Mouse (Mus musculus): ENCODE measurements around the gene Zfp219. TPM values are rescaled to one million over a fixed set of nuclear protein-coding genes. Genes with fewer than 3 reads are reported as not detected.

The Zfp219 gene
- polyA plus RNA-seq, 1 experiment: 253 TPM

DNA sequence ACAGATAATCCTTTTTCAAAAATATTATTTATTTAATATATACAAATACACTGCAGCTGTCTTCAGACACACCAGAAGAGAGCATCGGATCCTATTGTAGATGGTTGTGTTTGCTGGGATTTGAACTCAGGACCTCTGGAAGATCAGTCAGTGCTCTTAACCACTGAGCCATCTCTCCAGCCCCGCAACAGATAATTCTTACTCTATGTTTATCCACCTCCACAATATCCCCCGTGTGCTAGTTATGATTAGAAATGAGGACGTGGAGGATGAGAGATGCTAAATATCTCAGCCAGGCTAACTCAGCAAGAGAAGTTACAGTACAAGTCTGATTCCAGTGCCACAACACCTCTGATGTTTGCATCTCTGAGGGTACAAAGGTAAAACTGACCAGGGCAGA is 26.1 kb downstream of the Zfp219 start:
- no peaks in the 10 kb centered on the region for H3K36me3 ChIP-seq (ENCODE audit: control insufficient read depth, insufficient read depth, low read length)

DNA sequence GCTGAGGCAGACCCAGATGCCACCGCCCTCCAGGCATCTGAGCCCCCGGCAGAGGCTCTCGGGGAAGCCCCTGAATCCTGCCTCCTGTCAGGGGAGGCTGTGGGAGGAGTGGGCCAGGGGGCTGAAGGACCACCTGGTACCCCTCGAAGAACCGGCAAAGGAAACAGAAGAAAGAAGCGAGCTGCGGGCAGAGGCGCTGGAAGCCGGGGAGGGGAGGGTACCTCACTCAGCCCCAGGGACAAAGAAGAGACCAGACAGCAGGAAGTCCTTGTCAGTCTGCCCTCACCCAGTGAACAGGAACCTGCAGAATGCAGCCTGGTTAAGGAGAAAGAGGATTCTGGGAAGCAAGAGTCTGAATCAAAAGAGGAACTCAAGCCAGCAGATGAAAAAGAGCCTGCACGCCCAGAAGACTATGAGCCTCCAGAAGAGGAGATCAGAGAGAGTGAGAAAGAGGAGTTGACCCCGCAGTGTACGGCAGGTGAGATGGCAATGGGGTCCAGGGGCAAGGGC is 31.0 kb downstream of the Zfp219 start:
- no peaks in the 10 kb centered on the region for H3K36me3 ChIP-seq (ENCODE audit: control insufficient read depth, insufficient read depth, low read length)
- H3K4me3 ChIP-seq (ENCODE audit: control insufficient read depth, insufficient read depth, low read length): no peak overlapping the region
- DNase-seq: no peak
- H3K4me1 ChIP-seq (replicated peaks; ENCODE audit: control insufficient read depth, insufficient read depth, low read length): peaks cover 25% of the 10 kb centered on the region
- 31% methylated on average over 12 of the region's 12 CpGs for WGBS
- no peak for TF ChIP-seq CTCF (IDR thresholded peaks at IDR 0.05; ENCODE audit: borderline replicate concordance, control insufficient read depth, extremely low read depth, insufficient read depth, low read length, poor library complexity)
- TF ChIP-seq POLR2A (IDR thresholded peaks at IDR 0.05; ENCODE audit: control insufficient read depth, extremely low read depth, insufficient read depth, low read length, poor library complexity): no peak
- H3K27me3 ChIP-seq (ENCODE audit: control insufficient read depth, insufficient read depth, low read length): no peaks in the 10 kb centered on the region
- H3K27ac ChIP-seq (ENCODE audit: control insufficient read depth, insufficient read depth, low read length): no peak overlapping the region

More for the DNA sequence above, 26.1 kb downstream of the Zfp219 start:
- Histone ChIP-seq H3K27me3 (ENCODE audit: control insufficient read depth, insufficient read depth, low read length) (no peaks in the 10 kb centered on the region), H3K4me3 (ENCODE audit: control insufficient read depth, insufficient read depth, low read length) (no peak overlapping the region), H3K27ac (ENCODE audit: control insufficient read depth, insufficient read depth, low read length) (no peak overlapping the region), H3K4me1 (replicated peaks; ENCODE audit: control insufficient read depth, insufficient read depth, low read length) (peaks cover 4% of the 10 kb centered on the region)
- TF ChIP-seq CTCF (IDR thresholded peaks at IDR 0.05; ENCODE audit: borderline replicate concordance, control insufficient read depth, extremely low read depth, insufficient read depth, low read length, poor library complexity) (no peak), POLR2A (IDR thresholded peaks at IDR 0.05; ENCODE audit: control insufficient read depth, extremely low read depth, insufficient read depth, low read length, poor library complexity) (no peak)
- WGBS: 94% methylated on average over 4 of the region's 4 CpGs
- no peak for DNase-seq

GRCm38 (mm10) chr14:51988731-51989130 is 31.8 kb downstream of the Zfp219 start:
- no peak for DNase-seq
- Histone ChIP-seq H3K4me3 (ENCODE audit: control insufficient read depth, insufficient read depth, low read length) (no peak overlapping the region), H3K4me1 (replicated peaks; ENCODE audit: control insufficient read depth, insufficient read depth, low read length) (peaks cover 31% of the 10 kb centered on the region), H3K36me3 (ENCODE audit: control insufficient read depth, insufficient read depth, low read length) (no peaks in the 10 kb centered on the region), H3K27ac (ENCODE audit: control insufficient read depth, insufficient read depth, low read length) (no peak overlapping the region), H3K27me3 (ENCODE audit: control insufficient read depth, insufficient read depth, low read length) (no peaks in the 10 kb centered on the region)
- TF ChIP-seq CTCF (IDR thresholded peaks at IDR 0.05; ENCODE audit: borderline replicate concordance, control insufficient read depth, extremely low read depth, insufficient read depth, low read length, poor library complexity) (no peak), POLR2A (IDR thresholded peaks at IDR 0.05; ENCODE audit: control insufficient read depth, extremely low read depth, insufficient read depth, low read length, poor library complexity) (no peak)
- WGBS: 94% methylated on average over 12 of the region's 12 CpGs

- no peak overlapping the region for H3K4me3 ChIP-seq (ENCODE audit: control insufficient read depth, insufficient read depth, low read length)
- DNase-seq: no peak
- H3K27me3 ChIP-seq (ENCODE audit: control insufficient read depth, insufficient read depth, low read length): no peaks in the 10 kb centered on the region
- TF ChIP-seq CTCF (IDR thresholded peaks at IDR 0.05; ENCODE audit: borderline replicate concordance, control insufficient read depth, extremely low read depth, insufficient read depth, low read length, poor library complexity) (no peak), POLR2A (IDR thresholded peaks at IDR 0.05; ENCODE audit: control insufficient read depth, extremely low read depth, insufficient read depth, low read length, poor library complexity) (no peak)
- no peak overlapping the region for H3K27ac ChIP-seq (ENCODE audit: control insufficient read depth, insufficient read depth, low read length)
- H3K36me3 ChIP-seq (ENCODE audit: control insufficient read depth, insufficient read depth, low read length): no peaks in the 10 kb centered on the region
- H3K4me1 ChIP-seq (replicated peaks; ENCODE audit: control insufficient read depth, insufficient read depth, low read length): peaks cover 33% of the 10 kb centered on the region
- WGBS: 69% methylated on average over 6 of the region's 6 CpGs
These were observed 33.4 kb downstream of the Zfp219 start for GRCm38 (mm10) chr14:51987177-51987576.

DNA sequence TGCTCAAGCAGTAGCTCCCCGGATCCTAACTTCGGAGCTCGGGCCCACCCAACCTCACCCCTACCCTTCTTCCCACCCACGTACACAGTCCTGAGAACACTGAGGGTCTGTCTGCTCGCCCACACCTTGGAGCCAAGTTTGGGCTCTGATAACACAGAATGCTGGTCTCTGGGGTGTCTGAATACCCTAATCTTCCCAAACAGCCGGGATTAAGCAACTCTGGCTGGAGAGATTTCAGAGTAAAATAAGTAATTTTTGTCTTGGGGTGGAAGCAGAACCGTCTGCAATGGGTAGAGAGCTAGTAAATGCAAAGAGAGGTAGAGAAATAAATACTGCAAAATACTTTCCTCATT is 34.4 kb downstream of the Zfp219 start:
- Histone ChIP-seq H3K27ac (ENCODE audit: control insufficient read depth, insufficient read depth, low read length) (no peak overlapping the region), H3K36me3 (ENCODE audit: control insufficient read depth, insufficient read depth, low read length) (no peaks in the 10 kb centered on the region), H3K4me3 (ENCODE audit: control insufficient read depth, insufficient read depth, low read length) (peak overlapping the region; percentile 44), H3K4me1 (replicated peaks; ENCODE audit: control insufficient read depth, insufficient read depth, low read length) (peaks cover 33% of the 10 kb centered on the region), H3K27me3 (ENCODE audit: control insufficient read depth, insufficient read depth, low read length) (no peaks in the 10 kb centered on the region)
- DNase-seq: no peak
- WGBS: 34% methylated on average over 7 of the region's 7 CpGs
- TF ChIP-seq POLR2A (IDR thresholded peaks at IDR 0.05; ENCODE audit: control insufficient read depth, extremely low read depth, insufficient read depth, low read length, poor library complexity): no peak
- no peak for TF ChIP-seq CTCF (IDR thresholded peaks at IDR 0.05; ENCODE audit: borderline replicate concordance, control insufficient read depth, extremely low read depth, insufficient read depth, low read length, poor library complexity)

DNA sequence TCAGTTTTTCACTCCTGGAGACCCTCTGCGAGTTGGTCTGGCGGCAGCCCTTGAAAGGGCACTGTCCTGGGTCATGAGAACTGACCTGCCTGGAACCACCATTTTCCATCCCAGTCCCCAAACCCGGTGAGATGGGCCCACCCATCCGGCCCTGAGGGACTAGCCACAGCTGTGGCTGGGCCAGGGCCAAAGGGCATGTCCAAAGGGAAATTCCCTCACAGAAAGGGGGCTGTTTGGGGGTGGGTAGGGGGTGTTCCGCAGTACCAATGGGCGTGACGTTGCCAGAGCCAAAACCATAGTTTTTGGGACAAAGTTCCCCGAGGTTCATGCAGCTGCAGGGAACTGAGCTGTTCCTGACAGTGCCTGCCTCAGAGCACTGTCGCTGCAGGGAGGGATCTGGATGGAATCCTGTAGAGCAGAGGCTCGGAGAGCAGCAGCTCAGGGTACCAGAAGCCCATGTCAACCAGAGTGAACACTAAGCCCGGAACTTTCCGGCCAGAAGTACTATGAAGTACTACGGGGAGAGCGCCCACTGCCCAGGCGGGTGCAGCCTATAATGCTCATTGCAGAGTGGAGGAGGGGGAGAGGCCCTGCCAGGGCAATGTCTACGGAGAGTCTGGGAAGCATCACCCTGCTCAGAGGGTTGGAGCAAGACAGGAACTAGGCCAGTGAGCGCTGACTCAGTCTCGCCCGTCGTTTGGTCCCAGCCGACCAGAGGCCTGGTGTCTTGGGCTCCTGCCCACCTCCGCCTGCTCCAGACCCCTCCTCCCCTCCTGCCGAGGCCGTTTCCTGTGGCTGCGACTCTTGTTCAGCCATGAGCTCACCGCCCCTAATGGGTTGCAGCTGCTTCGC is 35.0 kb downstream of the Zfp219 start:
- Histone ChIP-seq H3K27ac (ENCODE audit: control insufficient read depth, insufficient read depth, low read length) (no peak overlapping the region), H3K36me3 (ENCODE audit: control insufficient read depth, insufficient read depth, low read length) (no peaks in the 10 kb centered on the region), H3K27me3 (ENCODE audit: control insufficient read depth, insufficient read depth, low read length) (no peaks in the 10 kb centered on the region), H3K4me1 (replicated peaks; ENCODE audit: control insufficient read depth, insufficient read depth, low read length) (peaks cover 33% of the 10 kb centered on the region), H3K4me3 (ENCODE audit: control insufficient read depth, insufficient read depth, low read length) (peak overlapping the region; percentile 44)
- 9% methylated on average over 27 of the region's 27 CpGs for WGBS
- TF ChIP-seq CTCF (IDR thresholded peaks at IDR 0.05; ENCODE audit: borderline replicate concordance, control insufficient read depth, extremely low read depth, insufficient read depth, low read length, poor library complexity) (no peak), POLR2A (IDR thresholded peaks at IDR 0.05; ENCODE audit: control insufficient read depth, extremely low read depth, insufficient read depth, low read length, poor library complexity) (no peak)
- no peak for DNase-seq
